Mouse (Mus musculus) T-cell, adult 2 months (primary cell): ENCODE measurements around the gene Aen.
A peak's percentile ranks its signal among the peaks of the same experiment; 100 is the strongest.

Experiments
- DNase-seq: peaks from one replicate; pipeline ENCODE4 v3.0.0; 2022; ENCODE audit warnings: low spot score

Gene Aen

DNA sequence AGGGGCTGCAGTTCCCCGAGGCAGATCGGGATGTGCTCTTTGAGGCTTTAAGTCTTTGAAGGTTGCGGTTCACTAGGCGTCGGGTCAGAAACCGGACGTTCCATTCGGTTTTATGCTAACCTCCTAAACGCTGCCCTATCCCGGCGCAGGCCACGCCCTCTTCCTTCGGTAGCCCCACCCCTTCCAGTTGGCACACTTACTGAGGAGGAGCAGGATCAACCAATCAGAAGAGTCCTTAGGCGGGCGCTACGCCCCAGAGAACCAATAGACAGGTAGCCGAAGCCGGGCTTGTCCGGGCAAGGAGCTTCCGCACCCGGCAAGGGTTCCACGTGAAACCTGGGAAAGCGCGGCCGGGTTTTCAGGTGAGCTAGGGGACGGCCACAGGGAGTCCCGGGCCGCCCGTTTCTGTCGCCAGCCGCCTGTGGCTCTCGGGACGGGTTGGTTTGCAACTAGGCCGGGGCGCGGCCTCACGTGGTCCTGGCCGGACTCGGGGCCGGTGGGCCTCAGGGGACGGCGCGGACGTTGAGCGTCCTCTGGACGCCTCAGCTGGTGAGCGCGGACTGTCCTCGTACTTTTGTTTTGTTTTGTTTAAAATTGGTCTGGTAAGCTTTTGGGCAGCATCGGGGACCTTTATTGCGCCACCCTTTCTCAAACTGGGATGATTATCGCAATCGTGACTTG, at the start of gene Aen:
TSS of gene Aen (plus strand) at position 202 of the 681 bp plus-strand sequence.
- peak; percentile 95 for DNase-seq

- no peak for DNase-seq
Observed at GRCm38 (mm10) chr7:78846066-78846716, 49.5 kb upstream of the Aen start.

DNA sequence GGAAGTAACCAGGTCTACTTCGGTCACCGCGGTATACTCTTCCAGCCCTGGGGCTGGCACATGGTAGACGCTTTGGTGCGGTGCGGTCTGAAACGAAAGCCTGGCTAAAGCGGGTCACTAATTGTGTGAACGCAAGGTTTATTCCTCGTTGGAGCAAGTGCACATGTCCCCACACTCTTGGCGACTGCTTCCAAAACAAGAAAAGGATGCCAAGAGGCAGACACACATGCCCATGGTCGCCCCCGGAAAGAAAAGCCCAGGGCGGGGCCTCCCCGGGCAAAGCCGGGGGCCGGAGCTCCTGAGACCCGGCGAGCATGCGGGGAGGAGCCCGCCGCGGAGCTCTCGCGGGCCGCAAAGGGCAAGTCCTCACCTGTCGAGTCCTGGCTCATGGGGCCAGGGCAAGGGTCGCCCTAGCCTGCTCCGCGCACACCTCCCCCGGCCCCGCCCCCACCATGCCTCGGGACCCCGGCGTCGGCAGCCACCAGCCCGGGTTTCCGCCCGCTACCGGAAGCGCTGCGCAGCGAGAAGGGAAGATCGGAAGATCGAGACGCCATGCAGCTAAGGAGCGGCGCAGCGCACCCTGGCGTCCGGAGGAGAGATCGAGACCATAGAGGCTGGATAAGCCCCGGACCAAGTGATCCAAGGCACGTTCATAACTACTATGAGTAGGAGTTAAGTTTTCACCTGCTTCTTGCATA, 48.8 kb upstream of the Aen start, which contains the start of gene Det1:
TSS of gene Det1 (minus strand) at position 527 of the 698 bp plus-strand sequence.
- DNase-seq: peak; percentile 89

DNA sequence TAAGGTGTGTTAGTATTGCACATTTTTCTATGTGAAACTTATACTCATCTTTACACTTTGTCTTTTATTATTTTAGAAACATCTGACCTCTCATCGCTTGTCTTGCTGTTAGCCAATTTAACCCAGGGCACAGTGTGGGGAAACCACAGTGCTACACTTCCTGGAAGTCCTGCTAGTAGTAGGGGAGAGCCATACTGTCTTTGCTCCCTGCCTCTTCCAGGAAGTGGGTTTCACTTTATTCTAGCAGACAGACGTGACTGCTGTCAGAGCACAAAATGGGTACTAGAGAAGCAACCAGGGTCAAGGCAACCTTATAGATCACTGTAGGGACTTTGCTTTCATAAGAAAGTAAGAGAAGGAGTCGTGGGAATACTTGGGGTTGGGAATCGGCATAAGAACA, 41.6 kb upstream of the Aen start:
- peak; percentile 61 for DNase-seq

- no peak for DNase-seq
Observed at GRCm38 (mm10) chr7:78855044-78855655, 40.5 kb upstream of the Aen start.

DNA sequence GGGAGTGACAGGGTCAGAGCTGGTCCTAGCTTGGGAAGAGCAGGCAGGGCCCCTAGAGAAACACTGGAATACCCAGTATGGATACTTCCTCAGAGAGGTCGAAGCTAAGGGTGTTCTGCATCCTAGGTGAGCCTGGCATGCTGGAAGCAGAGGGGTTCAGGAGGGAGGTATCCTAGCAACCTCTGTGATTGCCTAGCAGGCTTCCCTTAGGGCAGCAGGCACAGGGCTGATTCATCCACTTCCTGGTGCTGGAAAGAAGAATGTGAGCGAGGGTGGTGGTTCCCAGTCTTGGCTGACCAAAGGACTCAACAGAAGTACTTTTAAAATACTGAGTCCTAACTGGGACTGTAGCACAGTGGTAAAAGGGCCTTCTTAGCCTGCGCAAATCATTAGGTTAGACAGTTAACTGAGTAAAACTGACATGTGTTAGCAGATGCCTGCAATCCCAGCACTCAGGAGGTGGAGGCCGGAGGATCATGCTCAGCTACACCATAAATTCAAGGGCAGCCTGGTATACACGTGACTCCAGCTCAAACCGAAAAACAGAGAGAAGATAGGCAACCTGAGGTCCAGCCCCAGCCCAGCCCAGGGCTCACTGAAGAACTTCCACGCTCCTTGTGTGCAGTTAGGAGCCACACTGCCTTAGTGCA, 31.7 kb upstream of the Aen start:
- DNase-seq: no peak

GRCm38 (mm10) chr7:78864446-78864802, 31.2 kb upstream of the Aen start:
- no peak for DNase-seq

DNA sequence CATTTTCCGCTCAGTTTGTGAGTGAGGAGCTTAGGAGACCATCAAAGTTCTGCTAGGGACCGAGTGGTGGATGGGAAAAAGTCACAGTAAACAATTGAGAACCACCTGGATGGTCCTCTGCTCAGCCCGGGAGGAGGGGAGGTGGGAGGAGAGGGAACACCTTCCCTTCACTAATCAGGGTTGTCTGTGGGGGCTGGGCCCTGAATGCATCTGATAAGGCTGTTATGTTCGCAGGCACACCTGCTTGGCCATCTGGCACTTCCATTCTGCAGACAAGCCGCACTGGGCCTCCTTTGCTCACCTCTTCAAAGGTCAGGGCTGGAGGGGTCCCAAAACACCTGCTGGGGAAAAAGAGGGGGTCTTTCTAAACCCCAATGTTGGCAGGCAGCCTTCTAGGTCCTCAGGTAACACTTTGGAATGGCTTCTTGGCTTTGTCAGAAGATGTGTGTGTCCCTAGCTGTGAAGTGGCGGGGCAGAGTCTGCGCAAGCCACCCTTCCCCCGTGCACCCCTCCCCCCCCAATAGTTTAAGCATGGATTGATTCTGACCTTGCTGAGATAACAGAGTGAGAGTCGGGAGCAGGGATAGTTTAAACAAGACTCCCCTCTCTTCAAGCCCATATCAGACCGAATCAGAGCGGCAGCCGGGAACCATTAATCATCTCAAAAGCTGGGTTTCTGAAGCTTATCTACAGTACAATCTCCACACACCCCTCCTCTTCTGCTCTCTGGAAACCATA, 30.3 kb upstream of the Aen start:
- no peak for DNase-seq

- DNase-seq: peak; percentile 29
Observed at GRCm38 (mm10) chr7:78868731-78869130, 26.9 kb upstream of the Aen start.

DNA sequence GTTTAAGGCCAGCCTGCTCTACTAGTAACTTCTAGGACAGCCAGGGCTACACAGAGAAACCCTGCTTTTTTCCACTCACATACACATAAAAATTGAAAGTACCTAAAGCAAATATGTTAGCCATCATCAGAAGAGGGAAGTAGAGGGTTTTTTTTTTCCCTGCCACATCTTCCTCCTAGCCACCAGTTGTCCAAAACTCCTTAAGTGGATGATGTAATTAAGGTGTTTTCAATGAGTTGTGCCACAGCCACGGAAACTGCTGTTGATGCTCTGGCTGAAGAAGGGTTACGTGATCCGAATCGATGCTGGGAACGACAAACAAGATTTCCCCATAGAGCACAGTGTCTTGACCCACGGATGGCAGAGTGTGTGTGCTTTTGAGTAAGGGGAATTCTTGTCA, 23.3 kb upstream of the Aen start:
- no peak for DNase-seq

GRCm38 (mm10) chr7:78872831-78873230, 22.8 kb upstream of the Aen start:
- no peak for DNase-seq

GRCm38 (mm10) chr7:78881607-78882468, 13.8 kb upstream of the Aen start:
- DNase-seq: no peak

- no peak for DNase-seq
Observed at GRCm38 (mm10) chr7:78882469-78882837, 13.2 kb upstream of the Aen start.

DNA sequence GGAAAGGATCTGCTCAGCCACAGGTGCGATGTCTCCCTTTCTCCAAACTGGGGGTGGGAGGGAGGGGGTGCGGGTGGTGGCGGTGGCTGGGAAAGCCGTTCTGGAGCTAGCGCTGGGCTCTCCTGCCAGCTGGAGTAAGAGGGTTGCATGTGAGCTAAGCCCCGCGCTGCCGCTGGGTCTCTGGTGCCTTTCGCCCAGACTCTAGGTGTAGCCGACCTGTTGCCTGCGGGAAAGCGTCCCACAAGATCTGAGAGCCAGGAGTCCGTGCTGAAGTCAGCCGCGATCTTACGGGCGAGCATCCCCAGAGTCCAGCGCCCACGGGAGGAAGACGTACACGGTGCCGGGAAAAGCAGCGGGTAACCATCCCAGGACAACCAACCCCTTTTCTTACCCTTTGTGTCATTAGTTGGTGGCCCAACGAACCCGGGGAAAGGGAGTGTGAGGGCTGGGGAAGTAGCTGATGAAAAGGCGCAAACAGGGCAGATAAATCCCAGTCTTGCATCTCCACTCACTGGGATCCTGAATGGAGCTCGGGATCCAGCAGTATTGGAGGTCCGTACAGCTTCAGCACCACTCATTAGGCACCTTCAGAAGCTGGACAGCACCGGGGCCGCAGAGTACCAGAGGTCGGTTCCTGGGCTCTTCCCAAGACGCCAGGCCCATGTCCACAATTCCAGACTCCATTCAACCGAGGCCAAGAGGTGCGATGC, 12.5 kb upstream of the Aen start:
- DNase-seq: no peak

DNA sequence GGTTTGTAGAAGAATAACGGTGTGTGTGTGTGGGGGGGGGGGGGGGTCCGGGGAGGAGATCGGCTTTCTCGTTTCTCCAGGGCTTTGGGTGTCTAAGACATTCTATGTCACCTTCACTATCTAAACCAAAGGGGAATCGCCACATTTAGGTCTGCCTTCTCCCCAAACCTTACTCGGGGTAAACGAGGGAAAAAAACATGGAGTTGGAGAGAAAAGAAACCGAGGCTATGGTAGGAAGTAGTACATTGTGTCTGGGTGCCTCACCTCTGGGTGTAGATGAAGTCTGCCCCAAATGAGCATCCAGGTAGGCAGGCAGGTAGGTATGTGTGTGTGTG, 12.0 kb upstream of the Aen start:
- DNase-seq: no peak

GRCm38 (mm10) chr7:78884139-78884538, 11.5 kb upstream of the Aen start:
- peak; percentile 13 for DNase-seq

- no peak for DNase-seq
Observed at GRCm38 (mm10) chr7:78885404-78885803, 10.2 kb upstream of the Aen start.

GRCm38 (mm10) chr7:78886496-78886895, 9.2 kb upstream of the Aen start:
- DNase-seq: no peak

GRCm38 (mm10) chr7:78887431-78887842, 8.2 kb upstream of the Aen start:
- no peak for DNase-seq

- DNase-seq: peak; percentile 71
Observed at GRCm38 (mm10) chr7:78890641-78891040, 5.0 kb upstream of the Aen start.
